ENCODE assay signal across 13 mouse cellular contexts in the genomic region with DNA sequence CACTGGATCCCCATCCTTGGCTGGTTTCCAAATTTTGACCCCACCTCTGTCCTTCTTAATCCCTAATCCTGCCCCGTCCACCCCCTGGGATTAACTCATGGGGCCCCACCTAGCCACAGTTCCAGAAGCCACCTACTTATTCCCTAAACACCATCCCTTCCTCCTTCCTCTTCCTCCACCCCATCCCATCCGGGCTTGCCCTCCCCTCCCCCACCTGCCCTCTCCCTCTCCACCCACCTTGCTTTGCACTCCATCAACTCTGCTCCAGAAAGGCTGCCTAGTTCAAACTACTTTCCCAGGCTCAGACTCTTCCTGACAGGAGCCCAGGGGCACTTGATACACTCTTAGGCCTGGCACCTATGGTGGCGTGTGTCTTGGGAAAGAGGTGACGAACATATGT. TPM values are rescaled to one million over a fixed set of nuclear protein-coding genes. Genes with fewer than 3 reads are reported as not detected.
DNase-seq lines count a peak whose midpoint lies in the region; ATAC-seq and TF ChIP-seq lines count a peak whose summit lies in the region.
"Had no signal": no experiment of that assay in that cellular context is flagged by ENCODE, and none has a peak within 500 bp of the region (broad histone marks: within the 10 kb centered on the region; RNA-seq: fewer than 3 reads in every experiment).

A gene (plus strand): TSS at position 301 of the 400 bp plus-strand sequence.

- ATAC-seq in forebrain, embryonic 12.5 days (ENCODE audit: low FRiP score), result no peak
- no peak for ATAC-seq in forebrain, embryonic 15.5 days (replicated peaks)
- ATAC-seq in kidney, embryonic 16.5 days (ENCODE audit: low FRiP score, low TSS enrichment), result no peak
- no peak for ATAC-seq in limb, embryonic 12.5 days (ENCODE audit: insufficient number of reproducible peaks, insufficient read depth, low FRiP score, low TSS enrichment, low read depth)
- ATAC-seq: forebrain, postnatal 0 days; intestine, postnatal 0 days had no signal

- H3K36me3 ChIP-seq in forebrain, embryonic 12.5 days (replicated peaks), result no peaks in the 10 kb centered on the region
- H3K36me3 ChIP-seq in forebrain, embryonic 15.5 days, result no peaks in the 10 kb centered on the region
- no peaks in the 10 kb centered on the region for H3K36me3 ChIP-seq in kidney, embryonic 16.5 days (ENCODE audit: insufficient read depth, low read length)
- H3K36me3 ChIP-seq in E14TG2a.4 (ENCODE audit: insufficient read depth, low read length), result no peaks in the 10 kb centered on the region
- no peaks in the 10 kb centered on the region for H3K36me3 ChIP-seq in limb, embryonic 12.5 days
- H3K36me3 ChIP-seq: liver, embryonic 15.5 days had no signal

- DNase-seq in kidney, adult 9 months, result no peak
- DNase-seq in embryo, embryonic 10 days (ENCODE audit: low spot score), result no peak
- no peak for DNase-seq in T-cell, adult 2 months (ENCODE audit: low spot score)
- DNase-seq: forebrain, postnatal 0 days; spleen, adult 18-20 months; thymus, adult 2 months had no signal

- WGBS in forebrain, embryonic 12.5 days, result 56% methylated on average over 4 of the region's 4 CpGs
- 63% methylated on average over 4 of the region's 4 CpGs for WGBS in forebrain, embryonic 15.5 days
- WGBS in kidney, embryonic 16.5 days, result 61% methylated on average over 4 of the region's 4 CpGs
- WGBS in limb, embryonic 12.5 days, result 47% methylated on average over 4 of the region's 4 CpGs

- TF ChIP-seq CTCF in E14TG2a.4 (conservative IDR thresholded peaks at IDR 0.05; ENCODE audit: low read length), result no peak

- no peak within 1 kb of the TSS for H3K27ac ChIP-seq in forebrain, embryonic 12.5 days
- H3K27ac ChIP-seq in forebrain, embryonic 15.5 days (replicated peaks), result no peak within 1 kb of the TSS
- H3K27ac ChIP-seq in kidney, embryonic 16.5 days (ENCODE audit: low read length), result no peak within 1 kb of the TSS
- no peak within 1 kb of the TSS for H3K27ac ChIP-seq in limb, embryonic 12.5 days
- H3K27ac ChIP-seq: liver, embryonic 15.5 days had no signal

- H3K9ac ChIP-seq in forebrain, embryonic 12.5 days, result no peak within 1 kb of the TSS
- H3K9ac ChIP-seq in forebrain, embryonic 15.5 days (replicated peaks), result no peak within 1 kb of the TSS
- H3K9ac ChIP-seq in kidney, embryonic 16.5 days (replicated peaks; ENCODE audit: low read length), result no peak within 1 kb of the TSS
- H3K9ac ChIP-seq in limb, embryonic 12.5 days (replicated peaks), result no peak within 1 kb of the TSS
- H3K9ac ChIP-seq: forebrain, postnatal 0 days; liver, embryonic 15.5 days had no signal

- H3K4me3 ChIP-seq in forebrain, embryonic 12.5 days (replicated peaks), result no peak within 1 kb of the TSS
- no peak within 1 kb of the TSS for H3K4me3 ChIP-seq in forebrain, embryonic 15.5 days
- no peak within 1 kb of the TSS for H3K4me3 ChIP-seq in kidney, embryonic 16.5 days (ENCODE audit: low read length)
- peak within 1 kb of the TSS; percentile 64 for H3K4me3 ChIP-seq in E14TG2a.4 (replicated peaks; ENCODE audit: low read length)
- no peak within 1 kb of the TSS for H3K4me3 ChIP-seq in limb, embryonic 12.5 days (replicated peaks)
- H3K4me3 ChIP-seq: liver, embryonic 15.5 days had no signal

- H3K4me2 ChIP-seq in forebrain, embryonic 12.5 days, result peak within 1 kb of the TSS; percentile 19
- H3K4me2 ChIP-seq in forebrain, embryonic 15.5 days (replicated peaks), result no peak within 1 kb of the TSS; the same call in 1 of the 2 replicates
- peak within 1 kb of the TSS; percentile 36 for H3K4me2 ChIP-seq in kidney, embryonic 16.5 days (replicated peaks; ENCODE audit: low read depth, low read length)
- peak within 1 kb of the TSS; percentile 40 for H3K4me2 ChIP-seq in limb, embryonic 12.5 days
- H3K4me2 ChIP-seq: liver, embryonic 15.5 days had no signal

- H3K27me3 ChIP-seq in forebrain, embryonic 12.5 days, result peaks cover 7% of the 10 kb centered on the region; the same call in 1 of the 2 replicates
- H3K27me3 ChIP-seq in forebrain, embryonic 15.5 days, result no peaks in the 10 kb centered on the region
- no peaks in the 10 kb centered on the region; the same call in 1 of the 2 replicates for H3K27me3 ChIP-seq in kidney, embryonic 16.5 days (ENCODE audit: insufficient read depth, low read length)
- 0 out of 2 replicates have a peak, but pooled peaks cover 3% of the 10 kb centered on the region for H3K27me3 ChIP-seq in E14TG2a.4 (ENCODE audit: insufficient read depth, low read length)
- peaks cover 13% of the 10 kb centered on the region; the same call in 1 of the 2 replicates for H3K27me3 ChIP-seq in limb, embryonic 12.5 days
- H3K27me3 ChIP-seq: liver, embryonic 15.5 days had no signal

- no peaks in the 10 kb centered on the region for H3K9me3 ChIP-seq in forebrain, embryonic 12.5 days
- no peaks in the 10 kb centered on the region for H3K9me3 ChIP-seq in forebrain, embryonic 15.5 days
- no peaks in the 10 kb centered on the region for H3K9me3 ChIP-seq in kidney, embryonic 16.5 days (ENCODE audit: low read length)
- H3K9me3 ChIP-seq in E14TG2a.4 (ENCODE audit: low read length), result no peaks in the 10 kb centered on the region
- no peaks in the 10 kb centered on the region for H3K9me3 ChIP-seq in limb, embryonic 12.5 days
- H3K9me3 ChIP-seq: liver, embryonic 15.5 days had no signal

- H3K4me1 ChIP-seq in forebrain, embryonic 12.5 days, result peaks cover 11% of the 10 kb centered on the region; the same call in 1 of the 2 replicates
- H3K4me1 ChIP-seq in forebrain, embryonic 15.5 days, result no peaks in the 10 kb centered on the region
- peaks cover 13% of the 10 kb centered on the region for H3K4me1 ChIP-seq in kidney, embryonic 16.5 days (ENCODE audit: insufficient read depth, low read length)
- H3K4me1 ChIP-seq in E14TG2a.4 (replicated peaks; ENCODE audit: low read depth, low read length), result peaks cover 32% of the 10 kb centered on the region
- H3K4me1 ChIP-seq in limb, embryonic 12.5 days (replicated peaks), result peaks cover 12% of the 10 kb centered on the region
- H3K4me1 ChIP-seq: liver, embryonic 15.5 days had no signal

RNA-seq across cellular contexts. Expression of the gene that starts here (rescaled TPM):
- polyA plus RNA-seq in forebrain, embryonic 12.5 days (2016; fragmentation: Nextera tagmentation; extraction: Ambion mirVana), result 0.10 TPM in 1 of 2 replicates, not detected in the other
- not detected in 2 replicates for polyA plus RNA-seq in forebrain, embryonic 15.5 days (2015; fragmentation: Nextera tagmentation; extraction: Ambion mirVana)
- polyA plus RNA-seq in kidney, embryonic 16.5 days (2015; fragmentation: Nextera tagmentation; extraction: Ambion mirVana), result 0.29 and 0.58 TPM in 2 replicates
- polyA plus RNA-seq in limb, embryonic 12.5 days (2016; fragmentation: Nextera tagmentation; extraction: Ambion mirVana), result 0.11 and 0.31 TPM in 2 replicates
- polyA plus RNA-seq: liver, embryonic 15.5 days had no signal
